Mouse (Mus musculus) kidney, adult 11 months (tissue): ENCODE results near the gene Slc29a1.

ENCODE experiments used
- DNase-seq: peaks from one replicate; pipeline ENCODE4 v3.0.0; 2022

The Slc29a1 gene

DNA sequence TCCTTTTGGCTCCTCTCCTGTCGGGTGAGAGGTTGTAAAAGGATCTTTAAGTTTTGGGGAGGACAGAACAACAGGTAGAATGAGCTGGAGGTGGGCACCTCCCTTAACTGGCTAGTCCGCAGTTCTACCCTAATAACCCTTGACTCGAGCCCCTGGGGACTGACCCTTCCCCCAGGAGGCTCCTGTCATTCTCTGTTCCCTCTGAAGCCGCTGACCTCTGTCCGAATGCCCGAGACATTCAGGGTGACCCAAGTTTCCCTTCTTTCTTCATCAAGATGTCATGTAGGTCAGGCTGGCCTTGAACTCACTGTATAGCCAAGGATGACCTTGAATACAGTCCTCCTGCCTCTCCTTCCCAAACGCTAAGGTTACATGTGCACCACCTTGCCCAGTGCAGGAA is 11.0 kb downstream of the Slc29a1 start:
- DNase-seq = no peak

DNA sequence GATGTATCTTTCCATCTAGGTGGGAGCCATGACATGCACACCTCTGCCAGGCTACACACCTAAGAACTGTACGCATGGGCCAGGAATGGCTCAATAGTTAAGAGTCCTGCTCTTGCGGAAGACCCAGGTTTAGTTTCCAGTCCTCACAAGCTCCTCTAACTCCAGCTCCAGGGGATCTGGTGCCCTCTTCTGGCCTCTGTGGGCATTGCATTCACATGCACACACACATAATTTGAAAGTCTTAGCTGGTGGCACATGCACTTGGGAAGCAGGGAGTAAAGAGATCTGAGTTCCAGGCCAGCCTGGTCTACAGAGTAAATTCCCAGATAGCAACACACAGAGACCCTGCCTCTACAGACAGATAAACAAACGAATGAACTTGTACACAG is 13.0 kb downstream of the Slc29a1 start:
- DNase-seq = no peak

DNA sequence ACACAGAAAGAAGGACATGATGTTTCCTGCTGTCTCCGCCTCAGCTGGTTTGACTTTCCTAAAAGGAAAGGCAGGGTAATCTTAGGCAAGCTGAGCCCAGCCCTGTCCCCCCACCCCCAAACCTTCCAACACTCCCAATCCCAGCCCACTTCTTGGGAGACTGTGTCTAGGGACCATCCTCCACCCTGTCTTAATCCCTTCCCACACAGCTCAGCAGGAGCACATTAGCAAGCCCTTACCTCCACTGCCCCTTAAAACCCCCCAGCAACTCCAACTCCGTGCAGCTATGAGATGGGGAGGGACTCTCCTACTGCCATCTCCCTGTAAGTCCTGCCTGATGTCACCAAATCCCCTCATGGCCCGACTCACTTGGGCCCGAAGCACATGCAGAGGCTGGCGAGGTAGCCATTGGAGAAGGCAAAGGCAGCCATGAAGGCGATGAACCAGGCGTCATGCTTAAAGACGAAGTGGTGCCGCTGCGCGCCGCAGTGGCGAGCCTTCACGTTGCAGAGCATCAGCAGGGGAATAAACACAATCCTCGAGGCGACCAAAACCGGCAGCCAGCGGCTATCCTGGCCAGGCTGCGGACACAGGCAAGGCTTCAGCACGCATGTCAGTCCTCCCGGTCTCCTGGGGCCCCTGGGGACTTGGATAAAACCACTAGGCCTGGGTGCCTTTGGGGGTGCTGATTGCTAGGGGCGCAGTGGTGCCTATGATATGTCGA is 13.5 kb downstream of the Slc29a1 start:
- no peak for DNase-seq

DNA sequence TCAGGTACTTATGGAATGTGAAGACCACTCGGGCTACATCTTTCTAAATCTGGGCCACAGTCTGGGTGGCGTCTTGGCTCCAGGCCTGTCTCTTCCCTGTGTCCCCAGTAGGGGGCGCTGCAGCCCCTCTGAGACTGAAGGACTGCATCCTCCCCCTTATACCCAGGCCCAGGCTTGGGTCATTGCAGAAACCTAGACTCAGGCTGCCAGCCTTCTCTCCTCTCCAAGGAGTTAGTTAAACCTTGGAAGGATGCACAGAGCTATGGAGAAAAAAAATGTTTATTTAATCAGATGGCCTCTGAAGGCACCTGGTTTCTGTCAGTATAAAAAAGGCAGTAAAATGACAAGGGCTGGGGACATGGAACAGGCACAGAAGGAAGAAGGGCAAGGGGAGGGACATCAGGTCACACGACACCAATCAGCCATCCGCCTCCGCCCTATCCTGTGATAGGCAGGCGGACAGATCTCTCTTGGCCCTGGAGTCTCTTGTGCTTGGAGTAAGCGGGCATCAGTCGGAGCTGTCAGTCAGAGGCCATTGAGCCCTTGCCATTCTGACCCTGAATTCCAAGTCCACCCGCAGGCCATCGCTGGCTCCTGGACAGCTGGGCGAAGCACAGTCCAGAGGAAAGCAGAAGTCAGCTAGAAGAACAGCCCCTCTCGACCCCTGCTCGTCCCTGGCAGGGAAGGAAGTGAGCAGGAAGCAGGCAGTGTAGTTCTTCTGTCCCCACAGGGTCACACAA is 14.3 kb downstream of the Slc29a1 start:
- DNase-seq = peak; percentile 77

DNA sequence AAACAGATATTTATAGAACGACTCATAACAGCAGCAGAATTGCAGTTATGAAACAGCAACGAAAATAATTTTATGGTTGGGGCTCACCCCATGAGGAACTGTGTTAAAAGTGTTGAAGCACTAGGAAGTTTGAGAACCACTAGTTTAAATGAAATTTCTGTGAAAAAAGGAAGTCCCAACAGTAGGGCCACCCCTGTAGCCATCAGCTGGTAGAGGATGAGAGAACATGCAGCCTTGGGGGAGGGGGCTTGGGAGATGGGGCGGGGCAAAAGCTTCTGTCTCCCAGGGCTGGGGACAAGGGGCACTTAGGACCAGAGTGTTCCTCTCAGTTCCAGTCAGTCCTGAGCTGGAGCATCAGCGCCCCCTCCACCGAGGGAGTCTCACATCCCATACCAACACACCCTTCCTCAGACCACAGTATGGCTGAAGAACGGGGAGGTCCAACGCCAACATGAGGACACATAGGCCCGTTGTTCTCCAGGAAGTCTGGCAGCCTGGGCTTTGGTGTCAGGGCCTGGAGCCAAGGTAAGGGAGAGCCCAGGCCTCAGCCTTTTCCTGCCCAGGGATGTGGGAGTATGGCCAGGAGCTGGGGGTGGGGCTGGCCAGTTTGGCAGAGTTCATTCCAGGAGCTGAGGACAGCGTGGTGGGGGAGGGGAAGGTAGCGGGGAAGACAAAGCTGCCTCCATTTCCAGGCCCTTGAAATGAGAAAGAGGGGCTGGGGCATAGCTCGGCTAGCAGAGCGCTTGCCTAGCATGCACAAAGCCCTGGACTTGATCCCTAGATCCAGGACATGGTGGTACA is 15.1 kb downstream of the Slc29a1 start:
- peak; percentile 85 for DNase-seq

DNA sequence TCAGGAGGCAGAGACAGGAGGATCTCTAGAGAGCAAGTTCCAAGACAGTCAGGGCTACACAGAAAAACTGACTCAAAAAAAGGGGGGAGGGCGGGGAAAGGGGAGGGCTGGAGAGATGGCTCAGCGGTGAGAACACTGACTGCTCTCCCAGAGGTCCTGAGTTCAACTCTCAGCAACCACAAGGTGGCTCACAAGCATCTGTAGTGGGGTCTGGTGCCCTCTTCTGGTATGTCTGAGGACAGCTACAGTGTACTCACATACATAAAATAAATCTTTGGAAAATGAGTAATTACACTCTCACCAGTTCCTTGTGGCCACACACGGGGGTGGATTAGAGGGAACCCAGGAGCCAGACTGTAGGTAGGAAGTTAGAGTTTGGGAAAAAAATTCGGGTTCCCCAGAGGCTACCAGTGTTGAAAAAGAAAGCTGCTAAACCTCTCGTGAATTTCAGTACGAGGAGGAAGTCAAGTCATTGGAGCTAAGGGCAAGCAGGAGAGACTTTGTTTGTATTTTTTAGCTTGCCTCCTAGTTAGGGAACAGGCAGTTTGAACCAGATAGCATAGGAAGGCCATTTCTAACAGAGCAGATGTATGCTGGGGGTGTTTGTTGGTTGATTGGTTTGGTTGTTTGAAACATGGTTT is 16.6 kb downstream of the Slc29a1 start:
- DNase-seq = no peak

DNA sequence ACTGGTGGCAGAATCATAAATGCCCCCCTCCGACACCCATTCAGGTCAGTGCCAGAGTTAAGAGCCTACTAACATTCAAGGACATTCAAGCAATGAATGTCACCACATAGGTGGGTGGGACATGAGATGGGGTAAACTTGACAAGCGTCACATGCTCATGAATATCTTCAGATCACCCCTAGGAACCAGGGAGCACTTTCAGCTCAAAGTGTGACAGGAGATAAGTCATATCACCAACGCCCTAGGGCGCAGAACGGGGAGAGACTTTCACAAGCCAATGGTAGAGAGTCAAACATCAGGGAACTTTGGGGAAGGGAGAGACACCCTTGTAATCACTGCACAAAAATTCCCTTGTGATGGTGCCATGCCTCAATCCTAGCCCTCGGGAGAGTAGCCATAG is 17.2 kb downstream of the Slc29a1 start:
- no peak for DNase-seq

DNA sequence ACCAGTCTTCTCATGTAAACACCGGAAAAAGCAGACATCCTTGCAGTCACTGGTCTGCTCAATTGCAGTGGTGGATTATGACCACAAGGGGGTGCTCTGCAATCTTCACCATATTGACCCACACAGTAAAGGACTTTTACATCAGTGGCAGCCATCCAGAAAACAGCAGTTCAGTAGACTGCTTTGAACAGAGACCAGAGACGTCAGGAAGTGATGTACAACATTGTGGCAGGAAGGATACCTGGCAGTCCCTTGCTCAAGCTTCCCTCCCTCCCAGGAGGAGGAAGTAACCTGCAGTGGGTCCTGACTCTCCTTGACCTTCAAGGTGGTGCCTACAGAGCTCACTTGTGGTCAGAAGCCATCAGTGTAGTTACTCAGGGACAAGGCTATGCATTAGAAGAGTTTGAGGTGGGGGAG is 17.8 kb downstream of the Slc29a1 start:
- DNase-seq = peak; percentile 65

DNA sequence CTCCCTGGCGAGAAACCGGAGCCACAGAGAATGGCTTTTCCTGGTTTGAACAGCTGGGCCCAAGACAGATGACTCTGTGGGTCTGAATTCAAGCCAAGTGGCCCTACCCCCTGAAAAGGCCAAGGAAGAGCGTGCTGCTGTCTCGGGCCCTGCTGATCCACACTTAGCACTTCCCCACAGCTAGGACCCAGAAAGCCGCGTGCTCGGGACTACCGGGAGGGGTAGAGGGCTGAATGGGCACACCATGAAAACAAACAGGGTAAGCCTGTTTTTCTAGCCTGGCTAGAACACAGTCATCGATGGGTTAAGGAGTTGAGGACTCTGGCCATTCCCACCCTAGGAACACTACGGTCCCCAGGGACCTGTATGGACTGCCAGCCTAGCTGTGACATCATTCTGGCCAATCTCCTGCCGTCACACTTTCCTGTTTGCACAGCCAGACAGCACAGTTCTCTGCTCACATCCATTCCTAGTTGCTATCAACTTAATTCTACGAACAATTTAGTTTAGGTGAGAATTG is 18.4 kb downstream of the Slc29a1 start:
- no peak for DNase-seq

DNA sequence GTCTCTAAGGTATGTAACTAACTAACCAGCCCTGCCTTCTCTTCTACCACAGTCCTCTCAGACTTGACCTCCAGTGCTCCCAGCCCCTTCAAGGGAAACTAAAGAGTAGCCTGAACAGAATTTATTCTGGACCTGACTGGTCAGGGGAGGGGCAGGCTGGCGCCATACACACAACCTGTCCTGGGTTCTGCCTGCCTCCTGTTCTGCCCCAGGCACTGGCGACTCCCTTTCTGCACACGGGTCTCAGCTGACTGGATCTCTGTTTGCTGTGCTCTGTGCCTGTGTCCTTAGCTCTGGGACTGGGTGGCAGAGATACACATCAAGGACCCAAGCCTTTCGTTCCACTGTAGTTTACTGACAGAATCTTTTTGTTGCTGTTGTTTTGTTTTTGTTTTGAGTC is 19.9 kb downstream of the Slc29a1 start:
- DNase-seq = peak; percentile 80

DNA sequence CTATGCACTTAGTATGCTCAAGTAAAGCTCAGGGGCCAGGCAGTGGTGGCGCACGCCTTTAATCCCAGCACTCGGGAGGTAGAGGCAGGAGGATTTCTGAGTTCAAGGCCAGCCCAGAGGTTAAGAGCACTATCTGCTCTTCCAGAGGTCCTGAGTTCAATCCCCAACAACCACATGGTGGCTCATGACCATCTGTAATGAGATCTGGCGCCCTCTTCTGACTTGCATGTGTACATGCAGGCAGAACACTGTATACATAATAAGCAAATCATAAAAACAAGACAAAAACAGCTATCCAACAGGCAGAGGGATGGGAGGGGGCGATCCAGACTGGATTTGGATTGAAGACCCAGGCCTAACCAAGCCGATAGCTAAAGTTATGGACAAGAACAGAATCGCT is 20.6 kb downstream of the Slc29a1 start:
- no peak for DNase-seq

DNA sequence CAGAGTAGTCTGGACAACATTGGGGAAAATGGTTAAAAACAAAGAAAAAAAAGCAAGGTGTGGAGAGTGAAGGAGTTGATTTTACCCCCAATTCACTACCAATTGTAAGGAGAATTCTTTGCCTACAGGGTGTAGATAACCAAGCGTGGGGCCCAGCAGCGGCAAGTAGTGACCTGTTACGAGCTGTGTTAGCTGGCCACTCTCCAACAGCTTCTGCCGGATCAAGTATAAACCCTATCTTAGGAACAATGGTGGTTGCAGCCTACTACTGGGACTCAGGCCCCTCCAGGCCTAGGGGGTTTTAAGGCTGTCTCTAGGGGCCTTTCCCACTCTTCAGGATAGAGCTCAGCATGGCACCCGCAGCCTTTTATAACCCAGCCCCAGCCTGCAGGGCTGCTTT is 21.2 kb downstream of the Slc29a1 start:
- DNase-seq = no peak

DNA sequence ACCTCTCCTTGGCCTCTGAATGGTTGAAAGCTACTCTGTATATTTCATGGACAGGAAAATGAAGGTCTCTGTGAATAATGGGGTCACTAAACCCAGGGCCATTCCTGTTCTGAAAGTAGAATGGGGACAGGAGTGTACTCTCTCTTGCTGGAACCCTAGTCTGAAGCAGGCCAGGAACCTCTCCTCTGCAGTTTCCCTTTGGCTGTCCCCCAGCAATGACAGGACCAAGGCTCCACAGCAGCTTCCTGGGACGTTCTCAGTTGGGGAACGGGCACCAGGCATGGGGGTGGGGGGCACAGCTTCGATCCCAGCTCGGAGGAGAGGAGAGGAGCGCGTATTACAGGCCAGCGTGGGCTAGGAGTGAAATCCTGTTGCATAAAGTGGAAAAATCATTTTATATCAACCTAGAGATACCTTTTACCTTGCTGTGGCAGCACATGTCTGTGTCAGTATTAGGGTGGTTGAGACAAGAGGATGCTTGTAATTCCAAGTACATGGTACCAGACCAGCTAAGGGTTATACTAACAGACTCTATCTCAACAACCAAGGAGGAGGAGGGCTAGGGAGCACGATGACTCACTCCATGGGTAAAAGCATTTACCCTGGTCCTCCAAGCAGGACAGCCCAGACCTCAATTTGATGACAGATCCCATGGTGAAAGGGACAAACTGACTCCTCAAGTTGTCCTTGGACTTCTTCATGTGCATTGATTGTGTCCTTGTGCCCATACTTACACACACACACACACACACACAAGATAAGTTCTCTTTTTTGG is 24.1 kb downstream of the Slc29a1 start:
- DNase-seq = no peak

DNA sequence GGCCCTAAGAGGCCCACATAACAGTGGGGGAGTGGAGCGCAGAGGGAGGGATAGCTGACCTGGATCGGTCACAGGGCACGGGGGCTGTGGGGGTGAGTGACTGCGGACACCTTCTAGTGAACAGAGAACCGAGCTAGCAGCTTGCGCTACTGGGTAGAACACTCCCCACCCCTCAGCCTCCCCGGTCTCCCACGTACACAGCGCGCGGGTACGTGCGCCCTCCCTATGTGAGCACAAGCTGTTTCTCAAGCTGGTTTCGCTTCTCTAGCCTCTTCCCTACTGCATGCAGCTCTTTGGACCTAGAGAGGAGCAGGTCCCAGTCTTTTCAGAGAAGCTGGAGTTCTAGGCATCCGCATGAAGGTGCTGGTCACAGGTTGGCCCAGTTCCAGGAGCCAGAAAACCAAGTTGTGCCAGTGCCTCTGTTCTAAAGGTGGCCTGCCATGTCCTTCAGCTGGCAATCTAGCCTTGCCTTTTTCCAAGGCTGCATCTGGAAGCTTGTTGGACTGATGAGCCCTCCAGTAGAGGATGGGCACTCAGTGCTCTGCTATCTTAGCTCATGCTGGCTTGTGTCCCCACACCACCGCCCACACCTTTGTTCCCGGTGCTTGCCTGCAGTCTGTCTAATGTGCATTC is 25.2 kb downstream of the Slc29a1 start:
- peak; percentile 77 for DNase-seq

DNA sequence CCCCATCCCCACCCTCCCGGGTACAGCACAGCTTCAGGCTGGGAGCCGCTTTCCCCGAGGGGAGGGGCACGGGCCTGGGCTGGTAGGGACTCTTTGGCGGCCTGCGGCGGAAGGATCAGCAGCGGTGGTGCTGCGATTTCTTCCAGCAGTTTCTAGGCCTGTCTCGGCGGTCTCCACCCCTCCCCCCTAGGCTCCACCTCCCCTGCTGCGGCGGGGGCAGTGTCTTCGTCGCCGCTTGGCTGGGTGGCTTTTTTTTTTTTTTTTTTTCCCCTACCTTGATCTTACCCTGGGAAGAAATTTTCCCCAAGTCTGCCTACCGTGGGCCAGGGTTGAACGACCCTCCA is 25.7 kb downstream of the Slc29a1 start:
- peak; percentile 97 for DNase-seq

DNA sequence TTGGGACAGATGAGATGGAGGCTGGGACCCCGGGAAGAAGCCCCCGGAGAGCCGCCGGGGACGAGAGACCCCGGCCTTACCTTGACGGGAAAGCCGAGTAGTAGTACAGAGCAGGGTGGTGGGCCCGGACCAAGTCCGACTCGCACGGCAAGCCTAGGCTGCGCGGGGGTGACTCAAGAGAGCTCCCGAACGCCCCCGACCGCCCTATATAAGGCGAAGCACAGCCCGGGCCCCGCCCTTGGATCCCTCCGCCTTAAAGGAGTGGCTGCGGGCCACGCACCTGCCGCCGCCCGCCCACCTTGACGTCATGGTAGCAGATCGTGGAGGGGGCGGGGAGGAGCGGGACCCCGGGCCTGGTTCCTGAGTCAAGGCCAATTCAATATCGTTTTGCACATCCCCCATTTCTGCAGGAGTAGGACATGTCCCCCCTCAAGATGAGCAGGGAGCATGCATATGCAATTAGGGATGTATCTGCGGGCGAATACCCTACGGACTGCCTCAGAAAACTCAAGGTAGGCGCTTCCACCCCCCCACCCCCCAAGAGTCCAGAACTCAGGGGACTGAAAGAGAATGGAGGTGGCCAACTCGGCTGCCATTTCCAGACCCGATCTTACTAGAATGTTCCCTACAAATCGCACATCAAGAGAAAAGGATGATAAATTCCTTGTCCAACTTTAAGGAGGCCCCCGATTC is 26.2 kb downstream of the Slc29a1 start, which contains the start of gene Hsp90ab1:
Hsp90ab1 (minus strand) TSS at position 185 of the 693 bp plus-strand sequence.
- DNase-seq = peak; percentile 97

DNA sequence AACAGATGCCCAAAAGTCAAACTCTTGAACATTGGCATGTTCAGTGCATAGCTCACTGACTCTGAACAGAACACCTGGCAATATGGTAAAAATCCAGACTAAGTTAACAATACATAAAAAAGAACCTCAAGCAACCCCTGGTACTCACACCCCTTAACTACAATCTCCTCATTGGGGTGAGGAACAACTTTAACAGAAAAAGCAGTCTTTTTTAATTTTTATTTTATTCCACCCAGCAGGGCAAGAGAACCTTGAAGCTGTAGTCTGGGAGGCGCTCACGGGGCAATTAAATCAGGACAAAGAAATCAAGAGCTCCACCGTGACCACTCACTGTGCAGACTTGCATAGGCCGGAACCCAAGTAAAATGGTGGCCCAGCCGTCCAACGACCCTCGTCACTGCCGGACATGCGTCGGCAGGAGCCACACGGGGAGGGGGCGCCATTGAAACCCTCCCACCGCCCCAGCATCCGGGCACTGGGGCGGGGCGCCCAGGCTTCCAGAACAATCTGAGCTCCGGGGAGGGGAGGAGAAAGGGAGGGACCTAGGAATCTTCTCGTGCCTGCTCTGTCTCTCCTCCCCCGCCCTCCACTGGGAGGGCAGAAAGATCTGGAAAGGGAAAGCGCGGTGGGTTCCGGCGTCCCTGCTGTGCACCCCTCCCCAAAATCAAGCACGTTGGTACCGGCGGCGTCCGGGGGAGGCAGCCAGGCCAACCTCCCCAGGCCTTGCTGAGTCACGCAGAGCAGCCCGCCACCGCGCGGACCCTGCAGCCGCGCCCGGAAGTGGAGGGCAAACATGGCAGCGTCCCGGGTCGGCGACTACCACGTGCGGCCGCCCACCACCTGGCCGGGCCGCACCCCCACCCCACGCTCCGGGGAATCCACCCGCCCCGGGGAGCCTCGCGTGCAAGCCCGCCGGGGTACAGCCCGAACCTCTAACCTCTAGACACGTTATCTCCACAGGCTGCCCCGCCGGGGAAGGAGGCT is 27.0 kb downstream of the Slc29a1 start:
- peak; percentile 77 for DNase-seq

DNA sequence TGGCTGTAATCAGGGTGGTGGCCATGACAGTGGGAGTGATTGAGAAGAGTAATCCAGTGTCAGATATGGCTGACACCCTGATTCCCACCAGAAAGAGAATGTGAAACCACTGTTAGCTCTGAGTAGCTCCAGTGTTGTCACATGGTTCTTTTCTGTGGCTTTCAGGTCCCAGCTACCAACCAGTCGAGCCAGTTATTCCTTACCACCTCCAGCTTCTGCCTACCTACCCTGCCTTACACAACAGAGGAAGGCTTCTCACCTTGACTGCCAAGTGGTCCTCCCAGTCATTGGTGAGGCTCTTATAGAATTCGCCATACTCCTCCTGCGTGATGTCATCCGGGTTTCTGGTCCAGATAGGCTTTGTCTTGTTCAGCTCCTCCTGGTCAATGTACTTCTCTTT is 29.4 kb downstream of the Slc29a1 start:
- DNase-seq = no peak

DNA sequence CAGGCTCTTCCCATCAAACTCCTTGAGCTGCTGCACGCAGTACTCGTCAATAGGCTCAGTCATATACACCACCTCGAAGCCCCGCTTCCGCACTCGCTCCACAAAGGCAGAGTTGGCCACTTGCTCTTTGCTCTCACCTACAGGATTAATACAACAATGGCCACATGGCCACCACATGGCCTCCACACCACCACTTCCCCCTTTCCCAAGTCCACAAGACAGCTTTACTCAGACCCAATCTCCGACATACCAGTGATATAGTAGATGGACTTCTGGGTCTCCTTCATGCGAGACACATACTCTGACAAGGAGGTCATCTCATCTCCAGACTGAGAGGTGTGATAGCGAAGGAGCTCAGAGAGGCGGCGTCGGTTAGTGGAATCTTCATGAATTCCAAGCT is 30.4 kb downstream of the Slc29a1 start:
- DNase-seq = no peak

DNA sequence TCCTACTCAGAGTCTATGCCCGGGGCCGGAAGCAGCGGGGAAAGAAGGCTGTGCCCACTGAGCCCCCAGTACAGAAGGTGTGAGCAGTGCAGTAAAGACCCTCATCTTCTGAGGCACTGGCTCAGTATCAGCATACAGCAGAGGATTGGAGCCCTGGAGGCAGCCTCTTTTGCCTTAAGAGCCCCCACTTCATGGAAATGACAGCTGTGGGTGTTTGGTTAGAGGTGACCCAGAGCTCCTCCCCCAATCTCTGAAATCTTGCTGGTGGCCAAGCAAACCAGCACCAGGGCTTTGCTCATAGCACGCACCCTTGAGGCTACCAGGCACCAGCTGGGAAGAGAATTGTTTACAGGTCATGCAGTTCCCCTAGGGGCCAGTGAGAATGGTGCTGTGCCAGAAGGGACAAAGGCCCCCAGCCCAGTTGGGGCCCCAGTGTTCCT is 32.2 kb downstream of the Slc29a1 start:
- no peak for DNase-seq
